Mouse (Mus musculus): ENCODE measurements around the gene Depdc5.
"Not testable (repeated sequence)": the region's sequence is repeated elsewhere in the genome, so short reads cannot be mapped to it uniquely, and the experiment has no call there.

The Depdc5 gene

DNA sequence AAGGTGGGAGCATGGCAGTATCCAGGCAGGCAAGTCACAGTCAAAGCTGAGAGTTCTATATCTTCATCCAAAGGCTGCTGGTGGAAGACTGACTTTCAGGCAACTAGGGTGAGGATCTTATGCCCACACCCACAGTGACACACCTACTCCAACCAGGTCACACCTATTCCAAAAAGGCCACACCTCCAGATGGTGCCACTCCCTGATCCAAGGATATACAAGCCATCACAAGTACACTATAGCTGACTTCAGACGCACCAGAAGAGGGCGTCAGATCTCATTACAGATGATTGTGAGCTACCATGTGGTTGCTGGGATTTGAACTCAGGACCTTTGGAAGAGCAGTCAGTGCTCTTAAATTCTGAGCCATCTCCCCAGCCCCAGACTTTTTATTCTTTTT, 55.8 kb downstream of the Depdc5 start:
- not testable (repeated sequence) for DNase-seq

DNA sequence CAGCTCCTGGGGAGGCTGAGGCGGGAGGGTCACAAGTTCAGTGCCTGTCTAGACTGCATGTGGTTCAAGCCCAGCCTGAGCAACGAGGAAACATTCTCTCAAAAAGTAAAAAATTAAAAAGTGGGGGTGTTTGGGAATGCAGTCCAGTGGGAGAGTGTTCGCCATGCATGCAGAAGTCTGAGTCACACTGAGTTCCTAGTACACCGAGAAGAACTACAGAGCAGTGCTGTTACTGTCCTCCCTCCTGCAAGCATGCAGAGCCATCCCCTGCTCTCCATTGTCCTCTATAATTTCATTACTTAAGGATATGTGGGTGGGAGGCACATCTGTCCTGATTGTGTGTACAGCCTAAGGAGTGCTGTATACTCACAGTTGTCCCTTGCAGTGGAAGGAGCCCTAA, 59.4 kb downstream of the Depdc5 start:
- no peak for DNase-seq

DNA sequence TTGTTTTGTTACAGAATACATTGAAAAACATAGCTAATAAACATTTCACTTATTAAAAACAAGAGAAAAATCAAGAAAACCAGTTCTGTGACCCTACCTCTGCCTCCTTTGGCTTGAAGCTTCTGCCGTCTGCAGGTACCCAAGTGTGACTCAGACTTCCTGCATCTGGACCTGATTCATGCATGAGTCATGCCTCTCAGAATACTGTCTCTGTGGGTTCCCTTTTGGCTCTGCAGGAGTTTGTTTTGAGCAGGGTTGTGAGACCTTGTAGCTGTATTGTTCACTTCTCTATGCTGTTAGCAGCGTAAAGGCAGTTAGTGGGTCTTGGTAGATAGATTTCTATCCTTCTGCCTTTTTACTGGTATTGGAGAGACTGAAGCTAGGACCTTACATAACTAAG, 67.3 kb downstream of the Depdc5 start:
- DNase-seq = peak; percentile 36

DNA sequence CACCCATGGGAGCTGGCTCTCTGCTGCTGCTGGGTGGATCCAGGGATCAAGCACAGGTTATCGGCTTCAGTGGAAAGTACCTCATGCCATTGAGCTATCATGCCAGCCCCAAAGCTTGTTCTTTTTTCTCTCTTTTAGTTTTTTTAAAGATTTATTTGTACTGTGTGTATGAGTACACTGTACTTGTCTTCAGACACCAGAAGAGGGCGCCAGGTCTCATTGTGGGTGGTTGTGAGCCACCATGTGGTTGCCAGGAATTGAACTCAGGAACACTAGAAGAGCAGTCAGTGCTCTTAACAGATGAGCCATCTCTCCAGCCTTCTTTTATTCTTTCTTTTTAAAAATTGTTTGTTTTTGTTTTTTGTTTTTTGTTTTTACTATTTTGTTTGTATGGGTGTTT, 71.2 kb downstream of the Depdc5 start:
- DNase-seq = no peak

DNA sequence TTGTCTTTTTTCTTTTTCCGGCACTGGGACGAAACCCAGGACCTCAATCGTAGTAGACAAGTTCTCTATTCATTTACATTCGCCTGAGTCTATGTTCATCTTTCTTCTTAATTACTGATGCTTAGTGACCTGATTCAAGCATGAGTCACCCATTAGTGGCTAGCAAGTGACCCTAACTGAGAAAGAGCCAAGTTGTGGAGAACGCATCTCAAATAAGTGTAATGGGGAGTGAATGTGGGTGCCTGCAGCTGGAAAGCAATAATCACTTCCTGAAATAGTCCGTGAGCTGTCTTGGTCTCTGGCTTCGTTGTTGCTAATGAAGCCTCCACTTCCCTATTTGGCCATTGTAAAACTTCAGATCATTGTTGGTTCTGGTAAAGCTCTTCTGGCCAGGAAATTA, 77.1 kb downstream of the Depdc5 start:
- no peak for DNase-seq

DNA sequence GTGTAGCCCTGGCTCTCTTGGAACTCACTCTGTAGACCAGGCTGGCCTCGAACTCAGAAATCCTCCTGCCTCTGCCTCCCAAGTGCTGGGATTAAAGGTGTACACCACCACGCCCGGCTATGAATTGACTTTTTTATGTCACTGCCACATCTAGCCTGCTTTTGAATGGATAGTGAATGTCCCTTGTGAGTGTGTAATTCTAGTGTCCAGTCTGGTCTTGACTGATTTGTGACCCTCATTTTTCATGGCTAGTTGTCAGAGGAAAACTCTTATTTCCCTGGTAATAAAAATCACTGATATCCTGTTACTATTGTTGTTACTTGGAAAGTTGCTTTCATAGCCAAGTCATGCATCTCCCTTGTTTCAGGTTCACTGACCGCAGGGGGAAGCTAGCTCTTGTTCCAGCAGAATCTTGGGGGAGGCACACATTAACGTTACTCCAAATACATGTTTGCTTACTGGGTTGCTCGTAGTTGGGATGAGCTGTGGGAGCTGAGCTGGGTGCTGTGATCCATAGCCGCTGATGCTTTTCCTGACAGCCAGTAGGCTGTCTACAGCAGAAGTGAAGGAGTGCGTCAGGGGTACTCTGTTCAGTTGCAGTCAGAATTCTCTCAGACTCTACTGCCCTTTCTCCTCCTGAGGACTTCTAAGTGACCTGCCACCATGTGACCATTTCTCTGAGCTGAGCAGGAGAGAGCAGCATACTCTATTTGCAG, 77.9 kb downstream of the Depdc5 start:
- no peak for DNase-seq

DNA sequence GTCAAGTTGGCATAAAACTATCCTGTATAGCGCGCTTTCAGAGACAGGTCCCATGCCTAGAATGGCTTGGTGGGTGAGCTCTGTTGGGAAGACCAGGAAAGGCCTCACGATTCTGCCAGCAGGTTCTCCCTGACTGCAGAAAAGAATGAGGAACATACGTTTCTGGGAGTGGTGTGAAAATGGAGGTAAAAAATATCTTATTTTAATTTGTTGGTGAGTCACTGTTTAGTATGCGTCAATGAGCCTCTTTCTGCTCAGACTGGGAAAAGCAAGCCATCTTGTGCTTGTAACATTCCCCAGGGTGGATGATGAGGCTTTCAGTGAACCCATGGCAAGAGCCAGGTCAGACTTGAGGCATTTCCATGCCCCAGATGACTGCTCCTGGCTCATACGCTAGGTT, 86.6 kb downstream of the Depdc5 start:
- no peak for DNase-seq

DNA sequence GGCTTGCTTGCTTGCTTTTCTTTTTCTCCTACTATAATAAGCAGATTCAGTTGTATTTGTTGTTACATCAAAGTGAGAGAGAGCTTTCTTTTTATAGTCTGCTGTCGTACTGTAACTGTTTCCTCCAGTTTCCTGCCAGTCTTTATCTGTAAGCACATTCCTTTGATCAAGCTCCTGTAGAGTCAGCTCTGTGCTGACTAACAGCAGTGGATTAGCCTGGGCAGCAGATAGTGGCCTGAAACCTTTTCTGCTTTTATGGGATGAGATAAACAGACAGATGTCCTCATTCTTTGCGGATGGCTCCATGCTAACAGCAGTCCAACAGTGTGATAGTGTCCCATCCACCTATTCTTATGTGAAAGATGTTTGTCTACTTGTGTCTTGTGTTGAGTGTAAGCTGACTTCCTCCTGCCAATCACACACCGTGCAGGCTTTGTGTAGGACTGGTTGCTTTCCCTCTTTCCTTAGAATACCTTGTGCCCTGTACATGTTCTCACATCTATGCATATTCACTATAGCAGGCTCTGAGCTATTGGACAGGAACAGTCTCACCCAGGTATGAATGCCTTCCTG, 87.3 kb downstream of the Depdc5 start:
- no peak for DNase-seq

DNA sequence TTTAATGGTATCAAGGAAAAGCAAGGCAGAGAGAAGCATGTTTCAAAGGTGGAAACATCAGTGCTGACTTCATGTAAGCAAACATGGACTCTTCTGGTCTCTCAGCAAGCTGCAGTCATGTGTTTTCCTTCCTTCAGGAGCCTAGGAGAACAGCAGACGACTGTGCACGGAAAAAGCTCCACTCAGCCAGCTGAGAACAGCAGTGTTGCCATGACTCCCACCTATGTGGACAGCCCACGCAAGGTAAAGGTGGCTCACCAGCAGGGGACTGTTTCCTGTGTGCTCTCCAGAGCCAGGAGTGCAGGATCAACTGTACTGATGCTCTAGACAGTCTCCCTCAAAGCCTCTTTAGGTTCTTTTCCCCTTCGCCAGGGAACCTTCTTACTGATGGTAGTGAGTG, 92.2 kb downstream of the Depdc5 start:
- no peak for DNase-seq

DNA sequence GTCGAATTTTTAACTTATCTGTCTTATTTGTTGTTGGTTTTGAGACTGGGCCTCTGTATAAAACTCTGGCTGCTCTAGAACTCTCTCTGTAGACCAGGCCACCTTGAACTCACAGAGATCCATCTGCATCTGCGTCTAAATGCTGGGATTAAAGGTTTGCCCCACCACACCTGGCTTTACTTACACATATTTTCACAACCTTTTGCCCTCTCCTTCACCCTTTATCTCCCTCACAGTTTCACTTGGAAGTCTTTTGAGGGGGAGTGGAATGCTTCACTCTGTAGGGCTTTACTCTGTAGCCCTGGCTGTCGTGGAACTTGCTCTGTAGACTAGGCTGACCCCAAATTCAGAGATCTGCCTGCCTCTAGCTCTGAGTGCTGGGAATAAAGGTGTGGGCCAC, 98.1 kb downstream of the Depdc5 start:
- DNase-seq = no peak

DNA sequence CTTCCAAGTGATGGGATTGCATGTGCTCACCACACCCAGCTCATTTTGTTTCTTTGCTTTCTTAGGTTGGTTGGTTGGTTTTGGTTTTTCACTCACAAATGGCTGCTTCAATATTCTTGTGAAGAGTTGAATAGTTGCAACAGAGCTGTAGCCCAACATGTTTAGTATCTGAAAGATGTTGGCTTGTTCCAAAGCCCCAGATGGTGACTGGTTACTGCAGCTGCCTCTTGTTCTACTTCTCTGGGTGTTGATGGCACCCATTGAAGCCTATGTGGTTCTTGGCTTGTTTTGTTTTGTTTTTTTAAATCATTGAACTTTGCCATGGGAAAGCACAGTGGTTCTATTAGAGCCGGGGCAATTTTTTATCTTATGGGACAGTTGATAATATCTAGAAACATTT, 99.1 kb downstream of the Depdc5 start:
- no peak for DNase-seq

DNA sequence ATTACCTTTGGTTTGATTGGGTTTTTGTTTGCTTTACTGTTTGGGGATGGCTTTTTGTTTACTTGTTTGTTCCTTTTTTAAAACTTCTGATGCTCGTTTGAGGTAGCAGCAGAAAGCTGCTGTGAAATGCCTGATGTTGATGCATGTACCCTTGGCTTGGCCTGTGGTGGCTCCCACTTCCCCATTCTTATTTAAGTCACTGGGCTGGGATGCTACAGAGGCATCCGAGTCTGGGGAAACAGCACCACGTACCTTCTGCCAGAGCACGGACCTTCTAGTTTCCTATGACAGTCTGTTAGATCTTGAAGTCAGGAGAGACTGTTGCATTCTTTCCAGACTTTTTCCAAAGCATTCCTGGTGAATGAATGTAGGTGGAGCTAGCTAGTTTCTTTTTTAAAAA, 113.0 kb downstream of the Depdc5 start:
- no peak for DNase-seq

DNA sequence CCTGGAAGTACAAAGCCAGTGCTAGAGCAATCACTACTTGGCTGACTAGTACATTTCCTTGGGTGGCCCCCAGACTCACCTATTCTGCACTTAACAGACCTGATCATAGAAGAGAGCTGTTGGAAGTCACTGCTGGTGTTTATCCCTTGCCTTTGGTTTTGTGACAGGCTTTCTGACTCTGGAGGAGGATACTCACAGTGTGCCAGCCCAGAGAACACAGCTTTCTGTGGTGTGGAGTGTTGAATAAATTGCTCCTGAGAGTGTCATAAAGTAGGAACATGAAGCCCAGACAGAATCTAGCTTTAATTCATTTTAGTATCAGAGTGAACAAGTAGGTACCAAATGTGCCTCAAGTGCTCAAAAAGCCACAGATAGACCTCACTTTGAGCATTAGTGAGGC, 113.7 kb downstream of the Depdc5 start:
- DNase-seq = no peak

DNA sequence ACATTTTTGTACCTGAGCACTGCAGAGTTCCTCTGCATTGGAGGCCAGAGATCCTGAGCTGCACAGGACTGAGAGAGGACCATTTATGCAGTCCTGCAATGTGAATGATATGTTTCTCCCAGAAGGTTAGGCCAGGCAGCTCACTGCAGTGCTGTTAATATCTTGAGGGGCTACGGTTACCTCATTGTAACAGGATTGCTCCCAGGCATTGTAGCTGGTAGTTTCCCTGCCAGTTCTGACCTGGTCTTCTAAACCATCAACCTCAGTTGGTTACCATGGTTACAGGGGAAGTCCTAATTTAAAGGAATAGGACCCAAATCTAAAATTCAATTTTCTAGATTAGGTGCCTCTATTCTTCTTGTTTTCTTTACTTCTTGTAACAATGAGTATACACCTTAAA, 121.9 kb downstream of the Depdc5 start:
- no peak for DNase-seq

DNA sequence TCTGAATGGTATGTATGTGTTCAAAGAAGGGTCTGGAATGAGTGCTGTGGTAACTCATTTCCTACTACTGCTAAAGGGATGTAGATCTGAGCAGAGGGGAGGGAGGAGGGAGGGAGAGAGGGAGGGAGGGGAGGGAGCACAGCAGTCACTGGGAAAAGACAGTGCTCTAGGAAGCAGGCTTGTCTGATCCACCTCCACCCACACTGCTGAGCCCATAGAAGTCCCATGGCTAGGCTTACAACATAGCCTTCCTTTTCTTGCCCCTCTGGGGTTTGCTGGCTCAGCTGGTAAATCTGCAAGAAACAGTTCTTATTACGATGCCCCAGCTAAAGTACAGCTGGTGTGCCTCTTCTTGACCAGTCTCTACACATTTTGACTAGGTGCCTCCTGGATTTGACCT, 124.4 kb downstream of the Depdc5 start:
- DNase-seq = no peak

DNA sequence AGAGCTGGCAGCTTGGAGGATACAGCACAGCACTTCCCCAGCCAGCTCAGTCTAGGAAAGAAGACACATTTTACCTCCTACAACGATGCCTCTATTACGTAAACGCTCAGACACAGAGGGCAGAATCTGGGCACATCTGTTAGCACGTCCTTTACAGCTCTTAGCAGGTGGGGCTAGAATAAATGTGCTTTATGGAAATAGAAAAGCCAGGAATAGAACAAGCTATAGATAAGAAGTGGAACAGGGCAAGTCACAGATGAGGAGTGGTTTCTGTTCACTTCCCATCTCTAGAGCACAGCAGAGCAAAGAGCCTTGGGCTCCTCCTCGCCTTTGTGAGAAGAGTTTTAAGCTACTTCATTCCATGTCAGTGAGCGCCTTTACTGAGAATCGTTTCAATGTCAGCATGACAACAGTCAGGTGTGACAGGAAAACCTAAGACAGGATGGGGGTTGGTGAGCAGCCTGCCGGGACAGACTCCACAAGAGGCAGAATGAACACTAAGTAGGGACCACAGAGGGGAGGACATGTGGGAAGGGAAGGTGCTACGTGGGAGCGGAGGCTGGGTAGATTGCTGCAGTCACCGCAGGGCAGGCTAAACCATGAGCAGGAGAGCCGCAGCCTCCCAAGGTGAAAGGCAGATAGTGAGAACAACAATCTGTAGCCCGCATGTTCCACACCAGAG, 126.6 kb downstream of the Depdc5 start:
- DNase-seq = no peak

DNA sequence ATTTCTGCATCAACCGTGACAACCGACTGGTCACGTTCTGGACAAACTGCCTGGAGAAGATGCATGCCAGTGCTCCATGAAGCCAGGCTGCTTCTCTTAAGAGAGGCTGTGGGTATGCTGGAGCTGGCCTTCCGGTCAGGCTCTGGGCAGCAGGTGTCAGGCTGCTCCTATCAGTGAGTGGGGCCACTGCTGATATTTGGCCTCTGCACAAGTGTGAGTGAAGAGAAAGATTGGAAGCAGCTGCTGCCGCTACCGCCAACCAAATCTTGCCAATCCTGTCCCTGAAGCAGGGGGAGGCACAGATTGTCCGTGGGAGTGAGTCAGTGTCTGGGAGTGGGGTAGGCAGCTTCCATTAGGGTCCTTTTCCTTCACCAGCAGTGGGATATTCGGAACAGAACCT, 127.7 kb downstream of the Depdc5 start:
- peak; percentile 79 for DNase-seq

DNA sequence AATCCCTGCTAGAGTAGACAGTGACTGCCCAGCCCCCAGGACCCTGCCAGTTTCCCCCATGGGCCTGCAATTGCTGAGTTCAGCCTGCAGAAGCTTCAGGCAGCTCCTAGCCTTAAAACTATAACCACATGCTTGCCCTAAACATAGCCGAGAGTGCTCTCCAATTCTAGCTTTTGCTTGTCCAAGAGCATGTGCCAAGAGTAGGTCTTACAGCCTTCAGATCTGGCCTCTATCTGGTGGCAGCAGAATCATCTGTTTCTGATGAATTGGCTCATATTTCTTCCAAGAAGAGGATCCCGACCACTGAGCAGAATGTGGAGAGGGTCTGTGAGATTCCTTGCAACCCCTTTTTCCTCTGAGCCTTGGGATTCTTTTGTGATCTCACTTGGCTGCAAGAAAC, 131.0 kb downstream of the Depdc5 start:
- no peak for DNase-seq

DNA sequence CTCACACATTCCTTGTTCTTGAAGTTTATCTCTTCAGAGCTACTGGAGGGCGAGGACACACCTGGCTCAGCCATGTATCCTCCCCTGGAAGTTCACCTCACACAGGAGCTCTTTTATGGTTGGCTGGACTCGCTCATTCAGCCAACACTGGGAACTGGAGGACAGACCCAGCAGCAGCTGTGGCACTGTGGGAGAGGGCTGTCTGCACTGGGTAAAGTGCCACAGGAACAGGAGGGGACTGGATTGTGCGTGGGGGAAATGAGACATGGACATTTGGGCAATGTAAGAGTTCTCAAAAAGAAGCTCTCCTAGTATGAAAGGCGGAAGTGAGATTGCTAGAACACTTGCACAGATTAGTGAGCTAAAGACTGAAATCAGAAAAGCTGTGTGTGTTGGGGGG, 132.3 kb downstream of the Depdc5 start:
- no peak for DNase-seq

DNA sequence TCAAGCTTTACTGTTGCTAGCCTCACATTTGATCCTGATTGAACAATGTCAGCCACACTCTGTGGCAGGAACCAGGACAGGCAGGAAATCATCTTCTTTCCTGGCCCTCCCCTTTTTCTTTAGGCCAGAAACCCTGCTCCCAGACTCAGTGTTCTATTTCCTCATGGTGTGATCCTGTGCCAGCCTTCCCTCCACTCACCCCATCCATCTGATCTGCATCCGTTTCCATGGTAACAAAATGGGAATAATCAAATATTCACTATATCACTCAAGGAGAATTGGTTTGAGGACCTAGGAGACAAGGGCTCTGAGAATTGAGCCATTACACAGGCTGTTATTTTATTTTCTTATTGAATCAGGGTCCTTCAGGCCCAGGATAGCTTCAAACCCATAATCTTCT, 133.1 kb downstream of the Depdc5 start:
- DNase-seq = no peak

DNA sequence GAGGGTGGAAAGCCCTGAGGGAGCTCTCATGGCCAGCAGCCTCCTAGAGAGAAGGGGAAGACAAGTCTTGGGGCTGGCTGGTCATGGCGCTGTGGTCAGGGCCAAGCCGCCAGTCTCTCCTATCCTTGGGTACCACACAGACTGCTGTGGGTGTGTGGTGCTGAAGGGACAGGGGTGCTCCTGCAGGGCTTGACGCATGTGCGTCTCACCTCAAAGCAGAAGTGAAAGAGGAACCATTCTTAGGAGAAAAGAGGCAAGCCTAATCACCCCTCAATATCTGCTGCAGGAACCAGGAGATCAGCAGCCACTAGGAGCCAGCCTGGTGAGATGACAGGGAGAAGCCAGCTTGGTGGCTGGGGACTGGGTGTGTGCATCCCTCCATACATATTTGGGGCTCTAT, 134.2 kb downstream of the Depdc5 start:
- no peak for DNase-seq

DNA sequence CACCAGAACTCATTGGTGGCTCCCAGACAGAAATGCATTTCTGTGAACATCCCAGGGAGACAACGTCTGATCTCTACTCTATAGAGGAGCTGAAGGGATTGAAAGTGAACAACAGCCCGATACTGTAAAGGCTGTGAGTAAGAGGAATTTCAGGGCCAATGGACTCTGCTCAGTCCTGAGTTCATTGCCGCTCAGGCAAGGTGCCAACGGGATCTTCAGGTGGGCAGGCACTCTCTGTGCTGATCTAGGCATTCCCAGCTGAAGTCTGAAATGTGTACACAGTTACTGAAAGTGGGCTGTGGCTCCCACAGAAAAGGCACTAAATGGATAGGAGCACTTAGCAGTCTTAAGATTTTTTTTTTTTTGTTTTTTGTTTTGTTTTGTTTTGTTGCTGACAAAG, 135.3 kb downstream of the Depdc5 start:
- DNase-seq = no peak

DNA sequence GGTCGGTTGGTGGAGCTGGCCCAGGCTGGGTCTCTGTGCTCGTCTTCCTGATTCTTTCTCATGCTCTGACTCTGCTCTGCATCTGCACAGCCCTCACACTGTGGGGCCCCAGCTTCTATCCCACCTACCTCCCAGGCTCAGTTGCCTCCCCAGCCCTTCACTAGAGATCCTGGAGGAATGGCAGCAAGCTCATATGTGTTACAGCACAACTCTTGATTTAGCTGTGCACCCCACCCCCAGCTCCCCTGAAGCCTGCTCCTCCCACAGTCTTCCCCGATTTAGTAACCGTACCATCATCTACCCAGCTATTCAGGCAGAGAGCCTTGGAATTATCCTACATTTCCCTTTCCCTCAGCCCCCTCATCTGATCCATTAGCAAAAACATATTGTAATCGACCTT, 137.6 kb downstream of the Depdc5 start:
- no peak for DNase-seq

DNA sequence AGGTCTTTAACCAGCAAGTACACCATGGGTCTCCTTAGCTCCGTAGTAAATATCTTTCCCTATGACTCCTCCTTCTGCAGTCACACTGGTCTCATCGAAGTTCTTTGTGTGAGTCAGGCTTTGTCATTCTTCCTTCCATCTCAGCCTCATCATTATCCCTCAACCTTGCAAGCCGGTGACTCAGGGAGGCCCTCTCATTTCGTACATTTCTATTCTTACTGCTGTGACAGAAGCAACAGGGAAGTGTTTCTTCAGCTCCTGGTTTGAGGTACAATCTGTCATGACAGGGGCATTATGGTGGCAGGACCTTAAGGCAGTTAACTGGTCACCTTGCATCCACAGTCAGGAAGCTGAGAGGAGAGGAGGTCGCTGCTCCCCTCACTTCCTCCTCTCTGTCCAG, 139.3 kb downstream of the Depdc5 start:
- DNase-seq = no peak

DNA sequence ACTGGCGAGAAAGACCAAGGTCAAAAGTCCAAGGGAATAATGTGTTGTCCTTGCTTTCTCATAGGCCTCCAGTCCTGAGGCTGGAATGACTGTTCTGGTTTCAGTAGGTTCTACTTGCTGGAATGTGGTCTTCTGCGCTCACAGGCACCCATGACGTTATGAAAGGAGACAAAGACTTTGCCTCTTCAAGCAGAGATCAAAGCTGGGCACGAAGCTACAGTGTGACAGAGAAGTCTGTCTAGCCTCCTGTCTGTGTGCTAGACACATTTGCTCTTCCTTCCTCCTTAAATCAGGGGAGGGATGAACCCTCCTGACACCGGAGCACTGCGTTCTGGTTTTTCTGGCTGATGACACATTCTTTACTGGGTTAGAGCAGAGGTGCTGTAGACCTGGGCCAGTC, 140.0 kb downstream of the Depdc5 start:
- DNase-seq = no peak
